Mouse (Mus musculus): ENCODE results near the gene Gh. TPM values are rescaled to one million over a fixed set of nuclear protein-coding genes. Genes with fewer than 3 reads are reported as not detected.

Gene Gh
- total RNA-seq, 2 experiments from 2014 or later: not detected

GRCm38 (mm10) chr11:106269060-106269431 is 32.6 kb downstream of the Gh start:
- DNase-seq: peak; percentile 23 to 52

GRCm38 (mm10) chr11:106268326-106269059 is 33.2 kb downstream of the Gh start:
- DNase-seq: peak; percentile 91 to 92

DNA sequence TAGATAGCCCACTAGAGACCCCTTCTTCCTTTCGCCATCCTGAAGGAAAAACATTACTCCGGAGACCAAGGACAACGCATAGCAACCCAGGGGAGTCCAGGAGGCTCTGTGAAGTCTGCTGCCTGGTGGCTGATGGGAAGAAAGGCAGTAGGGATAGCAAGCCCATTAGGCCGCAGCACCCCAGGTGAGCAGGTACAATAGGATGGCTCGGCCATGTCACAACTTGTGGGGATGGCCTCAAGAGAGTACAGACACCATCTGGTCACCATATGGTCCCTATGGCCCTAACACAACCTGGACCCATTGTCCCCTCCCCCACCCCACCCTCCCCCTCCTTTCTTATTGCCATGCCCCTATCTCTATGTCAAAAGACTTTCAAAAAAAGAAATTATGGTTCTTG is 33.8 kb downstream of the Gh start:
- DNase-seq: no peak

GRCm38 (mm10) chr11:106267311-106267852 is 34.3 kb downstream of the Gh start:
- peak; percentile 72 to 81 for DNase-seq

DNA sequence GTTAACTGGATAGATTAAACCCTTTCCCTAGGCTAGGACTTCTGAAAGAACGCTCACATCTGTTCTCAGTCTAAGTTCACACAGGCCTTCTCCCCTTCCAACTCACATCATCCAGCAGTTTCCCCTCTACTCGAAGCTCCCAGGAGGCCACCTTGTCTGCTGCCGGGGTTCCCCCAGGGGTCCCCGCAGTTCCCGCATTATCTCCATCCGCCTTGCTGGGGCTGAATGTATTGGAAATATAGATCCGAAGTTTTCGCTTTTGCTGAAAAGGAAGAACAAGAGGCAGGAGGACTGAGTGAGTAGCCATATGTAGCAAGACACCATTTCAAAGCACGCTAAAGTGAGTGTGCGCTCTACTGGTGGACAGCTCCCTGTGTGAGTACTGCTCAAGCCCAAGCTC is 35.2 kb downstream of the Gh start:
- DNase-seq: no peak

DNA sequence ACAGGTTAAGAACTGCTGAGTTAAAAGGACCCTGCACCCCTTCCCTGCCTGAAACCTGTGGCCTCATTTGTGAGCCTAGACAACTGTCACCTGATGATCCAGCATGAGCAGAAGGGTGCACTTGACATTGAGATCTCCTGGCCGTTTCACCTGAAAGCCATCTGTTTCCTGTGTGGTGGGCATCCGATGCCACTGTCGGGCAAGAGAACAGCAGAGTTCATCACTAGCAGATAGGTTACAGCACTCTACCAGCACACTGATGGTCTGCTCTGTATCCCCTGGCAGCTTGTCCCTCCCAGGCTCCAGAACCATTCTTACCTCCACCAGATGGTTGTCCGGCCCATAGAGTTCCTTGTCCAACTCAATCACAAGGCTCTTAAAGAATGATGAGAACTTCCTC is 36.1 kb downstream of the Gh start:
- no peak for DNase-seq

DNA sequence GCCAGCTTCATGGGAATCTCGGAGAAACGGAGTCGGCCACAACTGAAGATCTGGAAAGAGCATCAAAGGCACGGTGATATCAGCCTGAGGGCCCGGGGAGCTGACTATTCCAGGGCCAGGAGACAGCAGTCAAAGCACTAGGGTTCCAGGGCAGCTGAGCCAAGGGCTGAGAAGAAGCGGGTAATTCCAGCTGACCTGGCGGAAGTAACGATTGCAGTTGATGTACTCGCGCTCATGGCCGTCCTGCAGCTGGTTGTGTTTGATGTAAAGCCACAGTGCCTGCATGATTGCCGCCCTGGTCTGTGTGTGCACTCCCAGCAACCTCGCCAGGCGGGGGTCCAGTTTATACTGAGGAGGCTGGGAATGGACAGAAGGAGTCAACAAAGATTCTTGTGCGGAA is 36.7 kb downstream of the Gh start:
- DNase-seq: no peak

DNA sequence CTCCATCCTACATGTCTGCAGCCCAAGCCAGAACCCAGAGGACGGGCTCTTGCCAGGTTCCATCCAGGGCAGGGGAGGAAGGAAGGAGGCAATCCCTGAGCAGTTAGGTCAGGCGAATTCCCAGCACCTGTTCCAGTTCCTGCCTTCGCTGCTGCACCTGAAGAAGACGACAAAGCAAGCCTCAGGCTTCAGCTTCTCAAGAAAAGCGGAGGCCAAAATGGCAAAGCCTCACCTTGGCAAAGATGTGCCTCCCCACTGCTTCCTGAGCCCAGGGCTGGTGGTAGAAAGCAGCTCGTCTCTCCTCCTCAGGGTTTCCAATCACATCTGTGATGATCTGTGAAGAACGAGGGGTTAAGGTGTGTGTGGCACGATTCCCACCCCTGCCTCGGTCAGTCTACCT is 37.7 kb downstream of the Gh start:
- no peak for DNase-seq

GRCm38 (mm10) chr11:106260826-106261450 is 40.7 kb downstream of the Gh start:
- no peak for DNase-seq

DNA sequence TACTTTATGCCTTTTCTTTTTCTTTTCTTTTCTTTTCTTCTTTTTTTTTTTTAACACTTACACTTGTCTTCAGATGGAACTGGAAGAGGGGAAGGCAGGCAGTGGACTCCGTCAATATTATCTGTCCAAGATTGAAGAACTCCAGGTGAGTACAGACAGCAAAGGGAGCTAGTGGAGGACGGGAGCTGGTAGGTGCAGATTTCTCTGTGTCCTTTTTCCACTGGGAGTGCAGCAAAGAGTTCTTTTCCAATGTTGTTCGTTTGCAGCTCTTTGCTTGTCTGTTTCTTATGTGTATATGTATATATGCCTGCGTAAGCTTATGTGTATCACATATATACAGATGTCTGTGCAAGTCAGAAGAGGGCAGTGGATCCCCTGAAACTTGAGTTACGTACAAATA is 44.9 kb downstream of the Gh start:
- DNase-seq: peak in 1 of 2 experiments; percentile 58

- peak; percentile 99 for DNase-seq
Observed at GRCm38 (mm10) chr11:106255685-106256451, 45.8 kb downstream of the Gh start, which contains the start of the genes Ftsj3 and Psmc5. Gene Ftsj3, minus strand, starts transcription at chr11:106256079. Gene Psmc5, plus strand, starts transcription at chr11:106256154.

DNA sequence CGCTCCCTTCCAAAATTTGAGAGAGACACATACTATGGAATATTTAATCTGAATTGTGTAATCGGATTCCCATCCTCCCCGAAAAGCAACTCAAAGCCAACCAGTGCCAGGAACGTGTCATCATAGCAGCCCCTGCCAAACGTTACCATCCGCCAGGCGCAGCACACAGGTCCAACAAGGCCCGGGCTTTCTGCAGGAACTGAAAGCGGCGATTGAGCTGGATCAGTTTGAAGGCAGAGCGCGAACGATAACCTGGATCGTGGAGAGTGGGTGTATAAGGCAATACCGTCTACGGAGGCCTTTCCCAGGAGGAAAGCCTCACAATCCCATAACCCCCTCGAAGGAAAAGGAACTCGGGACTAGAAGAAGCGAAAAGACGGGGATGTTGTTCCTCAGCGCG is 46.5 kb downstream of the Gh start:
- DNase-seq: peak; percentile 47 to 48

- no peak for DNase-seq
Observed at GRCm38 (mm10) chr11:106254767-106255166, 46.9 kb downstream of the Gh start.

Other genes starting within 250 kb of the Gh start
- gene Taco1, start 235.8 kb downstream of the Gh start, total RNA-seq (2021): 10 to 100 TPM; 27.2 to 36.0 TPM
- 10 to 100 TPM; 40.5 to 40.8 TPM for gene Map3k3, start 217.3 kb downstream of the Gh start, total RNA-seq (2021)
- gene Gm10840, start 141.0 kb downstream of the Gh start, total RNA-seq (2021): not detected
- gene Limd2, start 141.0 kb downstream of the Gh start, total RNA-seq (2021): 10 to 100 TPM; 11.8 to 15.0 TPM
- gene Strada, start 99.7 kb downstream of the Gh start, total RNA-seq (2021): 10 to 100 TPM; 13.1 to 15.4 TPM
- 100 to 1,000 TPM; 113 to 115 TPM for gene Ccdc47, start 85.5 kb downstream of the Gh start, total RNA-seq (2021)
- gene Ddx42, start 84.9 kb downstream of the Gh start, total RNA-seq (2021): 10 to 100 TPM; 52.4 to 54.8 TPM
- 10 to 100 TPM; 55.2 to 66.2 TPM for gene Ftsj3, start 45.8 kb downstream of the Gh start, total RNA-seq (2021)
- 100 to 1,000 TPM; 154 to 172 TPM for gene Psmc5, start 45.7 kb downstream of the Gh start, total RNA-seq (2021)
- 10 to 100 TPM; 68.1 to 86.5 TPM for gene Smarcd2, start 28.9 kb downstream of the Gh start, total RNA-seq (2021)
- under 1 TPM; 0.23 to 0.36 TPM for gene Tcam1, start 25.2 kb downstream of the Gh start, total RNA-seq (2021)
- gene Cd79b, start 12.9 kb upstream of the Gh start, total RNA-seq (2021): 1 to 10 TPM in 1 of 2 experiments, under 1 TPM in 1; 0.33 to 1.2 TPM
- under 1 TPM in 1 of 2 experiments, not detected in 1; 0.10 TPM for gene Scn4a, start 51.4 kb upstream of the Gh start, total RNA-seq (2021)
- not detected for gene Prr29, start 63.6 kb upstream of the Gh start, total RNA-seq (2021)
- 10 to 100 TPM; 14.1 to 14.7 TPM for gene Icam2, start 86.2 kb upstream of the Gh start, total RNA-seq (2021)
- gene Ern1, start 186.0 kb upstream of the Gh start, total RNA-seq (2021): 100 to 1,000 TPM; 121 to 160 TPM

Measured in adrenal gland, postnatal 36 days (tissue).